Mouse (Mus musculus) lung, embryonic 15.5 days (tissue): ENCODE measurements around the gene A930033H14Rik. TPM values are rescaled to one million over a fixed set of nuclear protein-coding genes. Genes with fewer than 3 reads are reported as not detected.

ENCODE experiments used
- ATAC-seq: fragments of 200-750 bp; cut with Nextera tagmentation; 2 replicates; pipeline ENCODE4 v1.8.0; 2017; ENCODE audit warnings: moderate number of reproducible peaks, borderline replicate concordance; ENCODE audit not compliant: low FRiP score, low TSS enrichment; ENCODE audit errors: extremely low read depth
- H3K27ac ChIP-seq: fragments of 300-500 bp; sonication (generic); 2 replicates; pipeline ENCODE4 v1.5.1; 2015; ENCODE audit warnings: moderate library complexity, mild to moderate bottlenecking, inconsistent platforms
- H3K27me3 ChIP-seq: fragments of 300-500 bp; sonication (generic); 2 replicates; pipeline ENCODE4 v1.6.1; 2015; ENCODE audit warnings: inconsistent platforms
- H3K36me3 ChIP-seq: fragments of 300-500 bp; sonication (generic); 2 replicates; pipeline ENCODE4 v1.6.1; 2015; ENCODE audit warnings: inconsistent platforms
- H3K4me1 ChIP-seq: fragments of 300-500 bp; sonication (generic); 2 replicates; pipeline ENCODE4 v1.6.1; 2015; ENCODE audit warnings: inconsistent platforms
- H3K4me2 ChIP-seq: fragments of 300-500 bp; sonication (generic); 2 replicates; pipeline ENCODE4 v1.6.1; 2015; ENCODE audit warnings: inconsistent platforms, mild to moderate bottlenecking, moderate library complexity
- H3K4me3 ChIP-seq: fragments of 300-500 bp; sonication (generic); 2 replicates; pipeline ENCODE4 v1.5.1; 2015; ENCODE audit warnings: mild to moderate bottlenecking, inconsistent platforms
- H3K9ac ChIP-seq: fragments of 300-500 bp; sonication (generic); 2 replicates; pipeline ENCODE4 v1.6.1; 2015; ENCODE audit warnings: inconsistent platforms
- H3K9me3 ChIP-seq: fragments of 300-500 bp; sonication (generic); 2 replicates; pipeline ENCODE4 v1.6.1; 2016; ENCODE audit warnings: inconsistent platforms
- WGBS: fragments of 180-500 bp; shearing (Covaris S2); methylation state at CpG from one replicate; pipeline ENCODE4 v1.1.7; 2015; 5-methylcytosine and 5-hydroxymethylcytosine counted together
- polyA plus RNA-seq: library from polyadenylated mRNA; unstranded; fragments of >200 nt; fragmentation: Nextera tagmentation; extraction: Ambion mirVana; gene quantifications from 2 replicates; pipeline ENCODE4 v1.2.1, GENCODE M21; 2015

The A930033H14Rik gene
- polyA plus RNA-seq: 1.3 and 1.6 TPM in 2 replicates

DNA sequence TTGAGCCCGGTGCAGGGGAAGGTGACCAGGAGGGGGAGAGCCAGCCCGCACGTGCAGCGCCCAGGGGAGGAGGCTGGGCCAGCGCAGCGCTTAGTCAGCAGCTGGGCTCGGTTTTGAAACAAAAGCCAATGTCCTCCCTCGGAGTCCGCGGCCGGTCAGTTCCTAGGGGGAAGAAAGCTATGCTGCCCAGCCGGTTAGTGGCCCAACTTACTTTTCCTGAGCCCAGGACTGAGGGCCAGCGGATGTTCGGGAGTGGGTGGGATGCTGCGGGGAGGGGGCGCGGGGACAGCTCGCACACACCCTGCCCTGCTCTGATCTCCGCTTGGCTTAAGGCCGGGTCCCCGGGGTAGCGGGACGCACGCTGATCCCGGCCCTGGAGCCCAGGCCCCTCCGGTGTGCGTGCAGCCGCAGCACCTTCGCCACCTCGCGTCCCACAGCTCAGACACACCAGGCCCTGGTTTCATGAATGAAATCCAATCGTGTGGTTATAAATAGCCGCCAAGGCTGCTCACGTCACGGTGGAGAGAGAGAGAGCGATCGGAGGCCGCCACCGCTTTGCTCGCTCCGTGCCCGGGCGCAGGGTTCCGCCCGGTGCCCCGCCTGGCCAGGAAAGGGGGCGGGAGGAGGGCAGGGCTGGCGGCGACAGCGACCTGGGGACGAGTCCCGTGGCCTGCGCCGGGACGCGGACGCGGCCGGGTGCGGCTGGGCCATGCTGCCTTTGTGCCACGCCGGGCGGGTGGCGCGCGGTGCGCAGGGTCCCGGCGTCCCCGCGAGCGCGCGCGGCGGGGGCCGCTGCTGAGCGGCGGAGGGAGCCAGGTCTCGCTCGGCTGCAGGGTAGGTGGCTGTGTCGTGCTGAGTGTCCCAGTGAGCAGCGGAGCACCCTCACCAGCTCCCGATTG is at the start of gene A930033H14Rik:
Gene A930033H14Rik (minus strand): TSS at position 557 of the 899 bp plus-strand sequence.
- H3K36me3 ChIP-seq: peaks cover 5% of the 10 kb centered on the region; the same call in 1 of the 2 replicates
- WGBS: 0% methylated on average over 72 of the region's 84 CpGs
- H3K4me1 ChIP-seq: peaks cover 11% of the 10 kb centered on the region; the same call in 1 of the 2 replicates
- H3K4me2 ChIP-seq: peak within 1 kb of the TSS; percentile 95
- H3K9ac ChIP-seq: peak within 1 kb of the TSS; percentile 87
- peak; percentile 91 for ATAC-seq
- no peaks in the 10 kb centered on the region for H3K27me3 ChIP-seq
- peak within 1 kb of the TSS; percentile 98 for H3K27ac ChIP-seq
- H3K9me3 ChIP-seq: no peaks in the 10 kb centered on the region
- H3K4me3 ChIP-seq: peak within 1 kb of the TSS; percentile 75

DNA sequence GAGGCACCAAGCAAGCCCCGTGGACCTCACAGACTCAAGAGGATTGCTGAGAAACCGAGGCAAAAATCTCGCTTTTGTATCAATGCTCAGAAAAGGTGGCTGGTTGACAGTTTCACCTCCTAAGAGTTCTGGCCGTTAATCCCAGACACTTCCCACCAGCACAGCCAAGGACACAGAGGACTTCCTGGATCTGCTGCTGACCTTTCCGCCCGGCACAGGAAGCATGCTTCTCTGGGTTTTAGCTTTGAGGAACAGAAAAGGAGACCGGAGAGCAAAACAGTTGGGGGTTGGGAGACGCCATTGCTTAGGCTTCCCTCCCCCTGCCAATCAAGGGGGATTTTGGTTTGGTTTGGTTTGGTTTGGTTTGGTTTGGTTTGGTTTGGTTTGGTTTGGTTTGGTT is 47.0 kb upstream of the A930033H14Rik start:
- Histone ChIP-seq H3K9me3 (no peaks in the 10 kb centered on the region), H3K9ac (no peak overlapping the region), H3K4me2 (no peak overlapping the region), H3K4me3 (no peak overlapping the region), H3K36me3 (no peaks in the 10 kb centered on the region), H3K4me1 (peaks cover 21% of the 10 kb centered on the region), H3K27ac (no peak overlapping the region), H3K27me3 (no peaks in the 10 kb centered on the region)
- ATAC-seq: no peak
- 79% methylated on average over 8 of the region's 8 CpGs for WGBS

DNA sequence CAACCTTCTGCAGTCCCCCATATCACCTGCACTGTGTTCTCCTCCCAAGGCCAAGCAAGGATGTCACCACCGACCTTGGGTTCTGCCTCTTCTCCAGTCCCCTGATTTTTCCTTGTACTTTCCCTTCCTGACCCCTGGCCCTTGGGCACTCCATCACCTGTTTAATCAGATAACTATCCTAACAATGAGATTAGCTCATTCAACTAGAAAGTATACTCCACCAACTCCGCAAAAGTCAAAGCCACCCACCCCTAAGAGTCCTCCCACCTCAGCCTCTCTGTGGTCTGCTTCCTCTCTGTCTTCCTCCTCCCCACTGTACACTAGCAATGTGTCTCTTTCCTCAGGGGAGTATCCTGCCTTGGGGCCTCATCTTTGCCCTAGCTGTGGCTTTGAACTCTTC is 46.3 kb upstream of the A930033H14Rik start:
- Histone ChIP-seq H3K9ac (no peak overlapping the region), H3K9me3 (no peaks in the 10 kb centered on the region), H3K27me3 (no peaks in the 10 kb centered on the region), H3K27ac (peak overlapping the region; percentile 10; the same call in 1 of the 2 replicates), H3K36me3 (no peaks in the 10 kb centered on the region), H3K4me3 (no peak overlapping the region), H3K4me2 (no peak overlapping the region), H3K4me1 (peaks cover 24% of the 10 kb centered on the region)
- no peak for ATAC-seq
- WGBS: 31% methylated on average over 2 of the region's 2 CpGs

DNA sequence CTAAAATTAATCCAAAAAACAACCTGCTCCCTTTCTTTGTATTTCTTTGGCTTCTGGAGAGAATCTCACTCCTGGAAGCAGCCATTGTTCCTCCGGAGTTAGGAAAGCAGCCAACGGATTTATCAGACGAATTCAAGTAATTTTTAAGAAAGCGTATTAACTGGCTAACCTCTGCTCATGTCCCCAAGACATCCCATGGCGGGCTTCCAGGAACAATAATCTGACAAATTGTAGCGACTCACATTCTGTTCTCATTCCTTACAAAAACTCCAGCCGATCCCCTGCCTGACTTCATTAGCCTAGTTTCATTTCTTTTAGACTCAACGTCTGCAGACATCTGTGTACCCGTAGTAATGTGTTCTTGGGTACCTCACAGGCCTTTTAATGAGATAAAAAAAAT is 45.7 kb upstream of the A930033H14Rik start:
- Histone ChIP-seq H3K27ac (peak overlapping the region; percentile 10; the same call in 1 of the 2 replicates), H3K4me1 (peaks cover 26% of the 10 kb centered on the region), H3K4me2 (no peak overlapping the region), H3K36me3 (no peaks in the 10 kb centered on the region), H3K4me3 (no peak overlapping the region), H3K9ac (no peak overlapping the region), H3K9me3 (no peaks in the 10 kb centered on the region), H3K27me3 (no peaks in the 10 kb centered on the region)
- no peak for ATAC-seq
- WGBS: 47% methylated on average over 9 of the region's 9 CpGs

DNA sequence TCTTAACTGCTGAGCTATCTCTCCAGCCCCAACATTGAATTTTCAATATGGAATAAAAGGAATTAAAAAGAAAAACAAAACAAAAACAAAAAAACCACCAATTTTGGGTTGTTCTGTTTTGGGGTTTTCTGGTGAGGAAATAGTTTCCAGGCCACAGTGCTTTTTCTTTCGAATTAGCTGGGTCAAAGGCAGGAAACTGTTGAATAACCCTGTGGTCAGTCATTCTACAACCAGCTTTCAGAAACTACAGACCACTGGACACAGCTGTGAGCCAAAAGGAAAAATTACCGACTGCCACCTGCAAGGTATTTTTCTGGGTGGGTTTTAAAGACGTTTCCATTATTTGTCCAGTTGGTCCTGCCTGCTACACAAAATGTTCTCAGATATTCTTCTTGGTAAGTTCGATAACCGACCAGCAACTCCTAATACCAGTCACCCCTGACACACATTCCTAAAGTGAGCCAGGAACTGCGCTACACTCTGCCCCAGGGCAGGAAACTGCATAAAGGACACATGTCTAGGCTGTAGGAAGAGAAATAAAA is 44.8 kb upstream of the A930033H14Rik start:
- Histone ChIP-seq H3K9ac (no peak overlapping the region), H3K27ac (no peak overlapping the region), H3K4me2 (no peak overlapping the region), H3K27me3 (no peaks in the 10 kb centered on the region), H3K4me1 (peaks cover 24% of the 10 kb centered on the region), H3K4me3 (no peak overlapping the region), H3K36me3 (no peaks in the 10 kb centered on the region), H3K9me3 (no peaks in the 10 kb centered on the region)
- WGBS: 80% methylated on average over 6 of the region's 6 CpGs
- ATAC-seq: no peak

DNA sequence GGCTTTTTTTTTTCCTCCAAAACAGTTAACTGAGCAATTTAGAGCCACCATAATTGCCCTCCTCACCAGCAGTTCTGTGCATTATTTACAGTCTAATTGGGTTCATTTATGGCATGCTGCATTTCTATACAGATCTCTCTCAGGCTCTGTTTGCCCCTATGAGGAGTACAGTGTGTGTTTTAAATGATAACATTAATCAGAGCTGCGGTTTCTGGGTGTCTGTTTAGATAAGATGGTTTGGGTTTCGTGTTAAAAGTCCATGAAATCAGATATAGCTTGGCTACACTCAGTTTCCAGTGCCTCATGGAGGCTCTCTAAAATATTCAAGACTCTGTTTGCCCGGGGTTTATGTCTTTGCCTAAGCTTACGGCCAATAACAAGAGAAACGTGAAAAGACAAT is 42.7 kb upstream of the A930033H14Rik start:
- Histone ChIP-seq H3K9me3 (no peaks in the 10 kb centered on the region), H3K4me2 (no peak overlapping the region), H3K27me3 (no peaks in the 10 kb centered on the region), H3K4me1 (peaks cover 23% of the 10 kb centered on the region), H3K4me3 (no peak overlapping the region), H3K9ac (no peak overlapping the region), H3K27ac (no peak overlapping the region), H3K36me3 (no peaks in the 10 kb centered on the region)
- no peak for ATAC-seq
- 46% methylated on average over 5 of the region's 5 CpGs for WGBS

DNA sequence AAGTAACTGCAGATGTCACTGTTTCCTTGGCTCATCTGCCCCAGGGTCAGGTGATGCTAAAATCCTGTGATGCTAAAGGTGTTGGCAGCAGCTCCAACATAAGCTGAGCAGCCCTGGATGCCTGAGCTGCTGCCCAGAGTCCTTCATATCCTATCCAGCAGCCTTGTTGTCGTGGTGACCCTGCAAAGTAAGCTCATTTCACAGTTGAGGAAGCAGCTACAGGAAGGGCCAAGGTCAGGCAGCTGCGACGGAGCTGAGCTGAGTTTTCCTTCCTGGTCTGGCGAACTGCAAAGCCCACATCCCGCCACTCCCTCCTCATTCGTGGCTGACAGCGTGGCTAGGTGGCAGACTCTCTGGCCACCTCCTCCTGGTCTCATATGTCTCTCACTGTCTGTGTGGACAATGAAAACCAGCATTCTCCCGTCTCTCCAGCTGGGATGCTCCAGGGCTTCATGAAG is 41.5 kb upstream of the A930033H14Rik start:
- Histone ChIP-seq H3K27ac (peak overlapping the region; percentile 74), H3K9me3 (no peaks in the 10 kb centered on the region), H3K27me3 (no peaks in the 10 kb centered on the region), H3K4me1 (peaks cover 23% of the 10 kb centered on the region), H3K4me3 (no peak overlapping the region), H3K36me3 (no peaks in the 10 kb centered on the region), H3K9ac (no peak overlapping the region), H3K4me2 (no peak overlapping the region; the same call in 1 of the 2 replicates)
- WGBS: 16% methylated on average over 8 of the region's 8 CpGs
- peak; percentile 65; the same call in 1 of the 2 replicates for ATAC-seq

DNA sequence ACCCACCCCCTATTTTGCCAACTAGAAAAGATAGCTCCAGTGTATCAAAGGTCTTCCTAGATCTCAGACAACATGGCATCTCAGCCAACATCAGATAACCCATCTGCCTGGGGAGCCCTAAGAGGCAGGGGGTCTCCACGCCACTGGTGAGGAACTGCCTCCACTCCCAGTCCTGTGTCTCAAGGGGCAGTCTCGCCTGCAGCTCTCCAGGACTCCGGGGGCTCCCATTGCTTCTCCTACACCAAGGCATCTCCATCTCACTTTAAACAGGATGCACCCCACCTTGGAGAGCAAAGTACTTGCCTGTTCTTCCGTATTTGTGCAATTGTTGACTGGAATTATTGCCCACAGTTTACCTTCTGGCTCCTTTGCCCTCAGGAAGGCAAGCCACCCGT is 40.8 kb upstream of the A930033H14Rik start:
- H3K4me2 ChIP-seq: no peak overlapping the region
- ATAC-seq: 0 out of 2 replicates have a peak, but pooled peaks have one; percentile 29
- WGBS: 56% methylated on average over 5 of the region's 5 CpGs
- peak overlapping the region; percentile 74 for H3K27ac ChIP-seq
- H3K9me3 ChIP-seq: no peaks in the 10 kb centered on the region
- no peaks in the 10 kb centered on the region for H3K27me3 ChIP-seq
- no peaks in the 10 kb centered on the region for H3K36me3 ChIP-seq
- no peak overlapping the region for H3K9ac ChIP-seq
- H3K4me3 ChIP-seq: no peak overlapping the region
- peaks cover 23% of the 10 kb centered on the region for H3K4me1 ChIP-seq

DNA sequence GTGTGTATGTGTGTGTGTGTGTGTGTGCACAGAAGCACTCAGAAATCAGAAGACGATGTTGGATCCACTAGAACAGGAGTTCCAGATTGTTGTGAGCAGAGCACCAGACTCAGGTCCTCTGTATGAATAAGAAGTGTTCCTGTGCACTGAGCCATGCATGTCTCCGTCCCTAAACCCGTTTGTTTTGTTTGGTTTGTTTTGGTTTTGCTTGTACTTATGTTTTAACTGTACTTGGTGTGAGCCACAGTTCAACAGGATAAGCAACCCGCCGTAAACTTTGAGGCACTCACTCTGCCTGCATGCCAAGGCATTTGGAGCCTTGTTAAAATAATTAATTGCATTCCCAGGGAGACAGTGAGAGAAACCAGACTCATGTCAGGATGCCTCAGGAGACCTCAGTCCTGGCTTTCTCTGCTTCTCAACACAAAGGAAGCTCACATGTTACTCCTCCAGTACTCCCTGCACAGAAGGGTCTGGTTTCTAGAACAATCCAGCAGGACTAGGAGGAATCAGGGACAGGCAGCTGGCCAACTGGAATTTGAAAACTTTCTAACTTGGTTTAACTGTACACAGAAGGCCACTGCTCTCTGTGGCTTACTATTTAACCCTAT is 40.3 kb upstream of the A930033H14Rik start:
- Histone ChIP-seq H3K9ac (no peak overlapping the region), H3K9me3 (no peaks in the 10 kb centered on the region), H3K4me1 (peaks cover 23% of the 10 kb centered on the region), H3K27ac (peak overlapping the region; percentile 74), H3K4me3 (no peak overlapping the region), H3K36me3 (no peaks in the 10 kb centered on the region), H3K27me3 (no peaks in the 10 kb centered on the region), H3K4me2 (no peak overlapping the region)
- ATAC-seq: peak; percentile 60; the same call in 1 of the 2 replicates
- WGBS: 34% methylated on average over 5 of the region's 5 CpGs

DNA sequence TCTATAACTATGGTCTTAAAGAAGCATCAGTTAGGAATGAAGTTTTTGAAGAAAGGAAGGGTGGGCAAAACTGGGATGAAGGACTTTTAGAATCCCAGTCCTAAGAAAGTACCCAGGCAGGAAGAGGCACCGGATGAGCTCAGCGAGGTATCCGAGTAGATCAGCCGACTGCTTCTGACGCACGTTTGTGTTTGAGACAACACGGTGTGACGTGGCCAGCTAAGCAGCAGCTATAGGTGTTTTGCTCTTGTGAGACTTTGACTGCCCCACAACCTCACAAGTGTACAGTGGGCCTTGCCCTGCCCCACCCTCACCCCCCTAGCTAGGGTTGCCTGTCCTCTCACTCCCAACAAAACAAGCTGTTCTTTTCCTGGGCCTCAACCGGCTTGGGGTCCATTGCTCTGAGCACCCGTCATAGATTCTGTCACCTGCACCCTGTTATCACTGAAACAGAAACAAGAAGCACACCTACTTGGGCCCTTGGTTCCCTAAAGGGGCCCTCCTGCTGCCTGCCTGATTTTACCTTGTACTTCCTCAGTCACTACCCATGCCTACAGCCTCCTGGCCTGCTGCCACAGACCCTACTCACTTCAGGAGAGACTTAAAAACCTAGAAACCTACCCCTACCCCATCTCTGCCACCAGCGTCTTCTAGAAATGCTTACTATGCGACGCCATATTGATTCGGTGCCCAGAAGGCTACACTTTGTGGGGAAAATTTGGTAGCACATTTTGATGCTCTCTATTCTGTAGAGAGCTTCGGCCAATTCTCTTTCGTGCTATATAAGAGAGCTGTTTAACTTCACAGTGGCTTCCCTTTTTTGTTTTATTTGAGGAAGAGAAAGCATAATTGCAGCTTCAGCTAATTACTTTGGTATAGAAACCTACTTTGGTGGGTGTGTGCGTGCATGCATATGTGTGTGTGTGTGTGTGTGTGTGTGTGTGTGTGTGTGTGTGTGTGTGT is 39.5 kb upstream of the A930033H14Rik start:
- Histone ChIP-seq H3K4me2 (no peak overlapping the region), H3K9me3 (no peaks in the 10 kb centered on the region), H3K27me3 (no peaks in the 10 kb centered on the region), H3K36me3 (no peaks in the 10 kb centered on the region), H3K4me3 (no peak overlapping the region), H3K9ac (no peak overlapping the region), H3K27ac (peak overlapping the region; percentile 74; the same call in 1 of the 2 replicates), H3K4me1 (peaks cover 23% of the 10 kb centered on the region)
- ATAC-seq: no peak
- 82% methylated on average over 17 of the region's 17 CpGs for WGBS

DNA sequence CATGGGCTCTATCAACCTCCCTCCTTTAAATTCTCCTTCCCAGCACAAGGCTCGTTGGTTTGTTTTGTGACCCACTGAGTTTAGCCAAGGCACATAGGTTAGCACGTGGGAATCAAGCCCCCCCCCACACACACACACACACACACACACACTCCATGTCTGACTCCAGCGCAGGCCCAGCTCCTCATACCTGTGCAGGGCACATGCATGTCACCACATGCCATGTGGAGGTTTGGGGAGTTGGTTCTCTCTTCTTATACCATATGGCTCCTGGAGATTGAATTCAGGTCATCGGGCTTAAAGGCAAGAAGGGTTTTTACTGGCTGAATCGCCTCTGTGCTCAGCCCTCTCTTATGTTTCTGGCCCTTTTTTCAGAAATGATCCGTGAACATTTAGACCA is 38.4 kb upstream of the A930033H14Rik start:
- peaks cover 23% of the 10 kb centered on the region for H3K4me1 ChIP-seq
- 89% methylated on average over 6 of the region's 6 CpGs for WGBS
- no peak overlapping the region for H3K9ac ChIP-seq
- H3K4me3 ChIP-seq: no peak overlapping the region
- H3K9me3 ChIP-seq: no peaks in the 10 kb centered on the region
- no peaks in the 10 kb centered on the region for H3K27me3 ChIP-seq
- no peak overlapping the region for H3K4me2 ChIP-seq
- H3K27ac ChIP-seq: no peak overlapping the region
- no peaks in the 10 kb centered on the region for H3K36me3 ChIP-seq
- no peak; the same call in 1 of the 2 replicates for ATAC-seq
